8 mouse cellular contexts compared by ENCODE assay signal in the genomic region with DNA sequence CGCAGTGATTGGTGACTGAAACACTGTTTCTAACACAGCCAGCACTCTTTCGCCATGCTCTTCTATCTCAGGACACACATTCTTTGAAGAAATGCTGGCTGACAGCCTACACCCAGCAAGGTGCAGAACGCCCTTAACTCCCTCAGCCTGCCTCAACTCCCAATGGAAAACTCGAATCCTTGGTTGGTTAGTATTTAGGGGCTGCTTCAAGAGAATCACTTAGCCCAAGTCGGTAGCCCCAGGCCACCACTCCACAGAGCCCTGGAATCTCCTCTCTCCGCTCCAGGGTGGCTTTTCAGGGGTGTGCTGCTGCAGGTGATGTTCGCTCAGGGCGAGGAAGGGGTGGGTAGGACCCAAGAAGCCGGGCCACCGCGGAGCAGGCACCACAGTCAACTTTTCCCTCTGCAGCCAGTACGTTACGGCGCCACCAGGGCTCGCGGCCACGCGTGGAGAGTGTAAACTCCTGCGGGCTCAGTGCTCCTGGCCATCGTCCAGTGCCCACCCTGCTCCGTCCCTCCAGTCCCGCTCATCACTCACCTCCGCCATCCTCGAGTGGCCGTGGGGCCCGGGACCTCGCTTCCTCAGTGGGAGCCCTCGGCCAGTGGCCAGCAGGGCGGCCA. TPM values are rescaled to one million over a fixed set of nuclear protein-coding genes. Genes with fewer than 3 reads are reported as not detected.
DNase-seq lines count a peak whose midpoint lies in the region; ATAC-seq and TF ChIP-seq lines count a peak whose summit lies in the region.

No protein-coding gene starts in this region.

- peaks cover 9% of the 10 kb centered on the region for H3K4me1 ChIP-seq in spleen, adult 2 months (ENCODE audit: control insufficient read depth, insufficient read depth, insufficient read length)
- H3K4me1 ChIP-seq in hindbrain, embryonic 11.5 days (replicated peaks; ENCODE audit: control insufficient read depth, insufficient read depth, low read length): peaks cover 5% of the 10 kb centered on the region

- H3K9me3 ChIP-seq in hindbrain, embryonic 11.5 days (ENCODE audit: control insufficient read depth, low read length): no peaks in the 10 kb centered on the region

- H3K4me3 ChIP-seq in spleen, adult 2 months (ENCODE audit: extremely low read depth, insufficient read depth, insufficient read length): peak overlapping the region; percentile 54
- peak overlapping the region; percentile 69 for H3K4me3 ChIP-seq in hindbrain, embryonic 11.5 days (ENCODE audit: low read depth, low read length)

- no peak overlapping the region for H3K27ac ChIP-seq in spleen, adult 2 months (ENCODE audit: insufficient read depth, low read length)
- H3K27ac ChIP-seq in hindbrain, embryonic 11.5 days (ENCODE audit: low read depth, low read length): no peak overlapping the region

- H3K27me3 ChIP-seq in spleen, adult 2 months (ENCODE audit: control insufficient read depth, insufficient read depth, low read length): peaks cover 17% of the 10 kb centered on the region
- H3K27me3 ChIP-seq in hindbrain, embryonic 11.5 days (ENCODE audit: control insufficient read depth, insufficient read depth, low read length): peaks cover 16% of the 10 kb centered on the region

- peak overlapping the region; percentile 72 for H3K9ac ChIP-seq in hindbrain, embryonic 11.5 days (ENCODE audit: low read depth, low read length)

- H3K36me3 ChIP-seq in spleen, adult 2 months (ENCODE audit: control insufficient read depth, insufficient read depth, low read length): no peaks in the 10 kb centered on the region
- H3K36me3 ChIP-seq in hindbrain, embryonic 11.5 days (ENCODE audit: control insufficient read depth, insufficient read depth, low read length): no peaks in the 10 kb centered on the region

- DNase-seq in cerebellum, adult 11 months: peak; percentile 29
- DNase-seq in cerebellum, adult 11-12 months: no peak
- DNase-seq in spleen, adult 2 months (ENCODE audit: low read depth in 1 of 2, low spot score in 2 of 2): no peak
- no peak for DNase-seq in spleen, adult 18-20 months
- DNase-seq in hindbrain, embryonic 11.5 days (ENCODE audit: low spot score): no peak
- peak; percentile 62 for DNase-seq in testis, postnatal 10 days (ENCODE audit: low spot score)
- no peak for DNase-seq in adrenal gland, postnatal 14 days

- H3K4me2 ChIP-seq in hindbrain, embryonic 11.5 days (replicated peaks; ENCODE audit: low read depth, low read length): peak overlapping the region; percentile 97

- TF ChIP-seq CTCF in spleen, adult 2 months (IDR thresholded peaks at IDR 0.05; ENCODE audit: extremely low read depth, insufficient read depth, insufficient read length, insufficient replicate concordance): no peak

- WGBS in spleen, adult 2 months: 15% methylated on average over 29 of the region's 29 CpGs
- 9% methylated on average over 28 of the region's 29 CpGs for WGBS in hindbrain, embryonic 11.5 days

- no peak for TF ChIP-seq POLR2A in spleen, adult 2 months (IDR thresholded peaks at IDR 0.05; ENCODE audit: low read depth, low read length)

- peak; percentile 61; the same call in 1 of the 2 replicates for ATAC-seq in hindbrain, embryonic 11.5 days (ENCODE audit: low FRiP score)
- ATAC-seq in megakaryocyte, adult 5-6 weeks (ENCODE audit: poor library complexity, severe bottlenecking): peak; percentile 44

RNA-seq across cellular contexts. Expression of gene Ism2, which starts 0.4 kb away (rescaled TPM):
- polyA plus RNA-seq in spleen, adult 2 months (2012; rRNA removed): 0.07 and 0.21 TPM in 2 replicates
- polyA plus RNA-seq in hindbrain, embryonic 11.5 days (2014; fragmentation: Nextera tagmentation; extraction: Ambion mirVana): 0.63 and 0.99 TPM in 2 replicates
- not detected in 2 replicates for total RNA-seq in megakaryocyte, adult 5-6 weeks (2015)
- not detected in 2 replicates for total RNA-seq in megakaryocyte, adult 5-6 weeks (2017)
- 0.34 TPM in 1 of 2 replicates, not detected in the other for total RNA-seq in adrenal gland, postnatal 14 days (2021)

RNA-seq across cellular contexts. Expression of gene Ahsa1, which starts 32.9 kb away (rescaled TPM):
- 39.7 and 41.5 TPM in 2 replicates for polyA plus RNA-seq in spleen, adult 2 months (2012; rRNA removed)
- 210 and 222 TPM in 2 replicates for polyA plus RNA-seq in hindbrain, embryonic 11.5 days (2014; fragmentation: Nextera tagmentation; extraction: Ambion mirVana)
- 45.5 and 61.6 TPM in 2 replicates for total RNA-seq in megakaryocyte, adult 5-6 weeks (2015)
- 166 and 169 TPM in 2 replicates for total RNA-seq in megakaryocyte, adult 5-6 weeks (2017)
- total RNA-seq in adrenal gland, postnatal 14 days (2021): 139 and 160 TPM in 2 replicates

RNA-seq across cellular contexts. Expression of gene Vipas39, which starts 33.1 kb away (rescaled TPM):
- 17.1 and 17.5 TPM in 2 replicates for polyA plus RNA-seq in spleen, adult 2 months (2012; rRNA removed)
- polyA plus RNA-seq in hindbrain, embryonic 11.5 days (2014; fragmentation: Nextera tagmentation; extraction: Ambion mirVana): 62.3 and 65.6 TPM in 2 replicates
- 29.3 and 38.2 TPM in 2 replicates for total RNA-seq in megakaryocyte, adult 5-6 weeks (2015)
- 26.4 and 30.9 TPM in 2 replicates for total RNA-seq in megakaryocyte, adult 5-6 weeks (2017)
- total RNA-seq in adrenal gland, postnatal 14 days (2021): 35.6 and 41.5 TPM in 2 replicates

Comparison
In these comparisons a context has a peak if more than half of its experiments do, and no peak if none do; other contexts are left out.
1. DNase-seq: peak in cerebellum, adult 11 months (single experiment) and testis, postnatal 10 days (single experiment); none in cerebellum, adult 11-12 months (single experiment), spleen, adult 2 months (0 of 2), spleen, adult 18-20 months (0 of 2), hindbrain, embryonic 11.5 days (single experiment) and adrenal gland, postnatal 14 days (single experiment).